Mouse (Mus musculus): ENCODE data around the gene Frat2.
A peak's percentile ranks its signal among the peaks of the same experiment; 100 is the strongest.

Gene Frat2

DNA sequence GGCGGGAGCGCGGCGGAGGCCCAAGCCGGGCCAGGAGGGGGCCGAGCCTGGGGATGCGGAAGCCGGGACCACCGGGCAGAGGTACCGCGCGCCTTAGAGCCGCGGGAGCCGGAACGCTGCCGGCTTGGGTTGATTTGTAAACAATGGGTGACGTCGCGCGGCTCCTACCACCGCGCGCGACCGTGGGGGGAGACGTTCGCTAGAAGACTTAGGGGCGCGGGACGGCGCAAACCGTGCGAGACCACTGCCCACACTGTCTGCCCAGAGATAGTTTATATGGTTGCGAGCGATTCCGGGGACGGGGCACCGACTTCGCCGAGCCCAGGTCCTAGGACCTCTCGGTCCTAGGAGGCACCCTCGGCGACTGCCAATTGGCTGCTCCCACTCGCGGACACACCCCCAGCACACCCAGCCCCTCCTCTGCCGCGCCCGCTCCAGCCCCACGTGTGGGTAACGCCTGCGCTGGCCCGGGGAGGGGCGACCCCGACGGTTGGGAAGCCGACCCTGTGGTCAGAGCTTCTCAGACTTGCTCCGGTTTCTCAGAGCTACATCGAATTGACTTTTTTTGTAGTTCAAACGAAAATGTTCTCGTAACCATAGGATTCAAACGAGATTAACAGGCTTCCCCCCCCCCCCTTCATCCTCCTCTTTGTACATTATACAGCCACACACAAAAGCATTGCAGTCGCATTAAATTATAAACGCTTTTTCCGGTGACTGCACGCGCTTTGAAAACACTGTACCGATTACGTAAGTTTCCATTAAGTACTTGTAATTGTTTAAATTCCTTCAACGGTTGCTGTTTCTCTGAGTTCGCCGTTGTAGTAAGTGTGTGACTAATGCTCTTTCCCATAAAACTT lies at the start of gene Frat2:
TSS of gene Frat2 (minus strand) at position 141 of the 860 bp plus-strand sequence.
- DNase-seq (ENCODE audit: low read depth, low spot score) = peak; percentile 95

DNA sequence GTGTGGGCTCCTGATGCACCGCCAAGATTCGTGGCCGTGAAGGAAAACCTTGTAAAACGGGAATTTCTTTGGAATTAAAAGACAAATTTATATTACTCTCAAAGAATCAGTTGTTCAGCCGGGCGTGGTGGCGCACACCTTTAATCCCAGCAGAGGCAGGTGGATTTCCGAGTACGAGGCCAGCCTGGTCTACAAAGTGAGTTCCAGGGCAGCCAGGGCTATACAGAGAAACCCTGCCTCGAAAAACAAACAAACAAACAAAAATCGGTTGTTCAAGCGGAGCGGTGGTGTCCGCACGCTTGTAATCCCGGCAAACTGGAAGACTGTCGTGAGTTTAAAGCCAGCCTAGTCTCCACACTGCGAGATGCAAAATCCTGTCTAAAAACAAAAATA lies 48.4 kb upstream of the Frat2 start:
- no peak for DNase-seq (ENCODE audit: low read depth, low spot score)

DNA sequence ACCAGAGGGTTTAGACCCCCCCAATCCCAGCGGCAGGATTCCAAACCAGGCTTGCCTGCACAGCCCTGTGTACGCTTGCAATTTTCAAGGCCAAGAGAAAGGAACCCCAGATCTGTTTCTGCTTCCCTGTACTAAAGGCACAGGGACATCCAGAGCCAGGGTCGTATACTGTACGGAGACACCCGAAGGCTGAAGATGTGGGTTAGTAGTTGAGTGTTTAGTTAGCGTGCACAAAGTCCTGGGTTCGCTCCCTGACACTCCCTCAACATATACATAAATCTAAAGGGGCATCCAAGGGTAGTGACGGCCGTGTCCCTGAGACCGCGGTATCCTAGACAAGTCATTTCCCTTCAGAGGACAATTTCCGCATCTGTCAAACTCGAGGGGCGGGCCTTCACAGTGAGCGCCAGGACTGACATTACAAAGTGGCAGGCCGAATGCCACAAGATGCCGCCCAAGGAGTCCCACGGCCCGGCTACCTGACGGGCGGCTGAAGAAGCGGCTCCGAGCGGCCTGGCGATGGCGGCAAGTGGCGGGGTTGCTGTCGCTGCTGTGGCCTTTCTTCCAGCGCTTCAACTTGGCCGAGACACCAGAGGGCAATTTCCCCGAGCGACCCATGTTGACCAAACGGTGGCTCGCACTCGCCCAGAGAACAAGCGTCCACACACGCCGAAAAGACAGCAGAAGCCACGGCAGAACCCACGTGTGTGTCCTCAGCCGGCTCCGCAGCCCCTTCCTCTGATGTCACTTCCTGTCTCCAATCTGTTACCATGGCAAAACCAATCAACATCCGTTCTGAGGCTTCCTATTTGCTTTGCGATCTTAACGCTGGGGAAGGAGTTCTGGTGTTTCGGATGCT lies 47.8 kb upstream of the Frat2 start, which contains the start of gene Rrp12:
TSS of gene Rrp12 (minus strand) at position 714 of the 859 bp plus-strand sequence.
- peak; percentile 97 for DNase-seq (ENCODE audit: low read depth, low spot score)

DNA sequence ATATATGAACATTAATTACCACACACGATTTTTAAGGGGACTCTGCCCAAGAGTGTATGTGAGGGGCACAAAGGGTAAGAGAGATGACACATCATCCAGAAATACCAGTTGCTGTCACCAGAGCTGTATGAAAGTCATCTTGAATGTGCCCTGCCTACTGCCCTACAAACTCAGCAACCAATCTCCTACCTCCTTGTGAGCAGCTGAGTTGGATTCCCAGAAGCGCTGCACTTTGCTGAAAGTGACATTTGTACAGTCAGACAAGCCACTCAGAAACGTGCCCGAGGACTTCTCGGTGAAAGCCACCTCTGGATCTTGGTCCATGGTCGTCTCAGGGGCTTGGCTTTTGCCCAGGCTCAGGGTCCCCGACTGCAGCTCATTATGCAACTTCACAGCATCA lies 47.0 kb upstream of the Frat2 start:
- no peak for DNase-seq (ENCODE audit: low read depth, low spot score)

DNA sequence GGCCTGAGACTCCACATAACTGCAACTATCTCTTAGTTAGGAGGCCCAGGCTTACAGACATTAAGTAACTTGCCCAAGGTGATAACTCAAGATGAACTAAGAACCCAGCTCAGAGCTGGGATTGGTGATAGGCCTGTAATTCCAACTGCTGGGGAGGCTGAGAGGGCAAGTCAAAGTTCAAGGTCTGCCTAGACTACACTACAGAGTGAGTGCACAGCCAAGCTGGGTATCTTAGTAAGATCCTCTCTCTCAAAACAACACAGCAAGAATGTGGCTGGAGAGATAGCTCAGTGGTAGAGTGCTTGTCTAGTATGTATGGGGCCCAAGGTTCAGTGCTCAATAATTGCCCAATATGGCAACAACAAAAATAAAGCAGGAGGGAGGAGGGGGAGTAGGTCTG lies 40.3 kb upstream of the Frat2 start:
- no peak for DNase-seq (ENCODE audit: low read depth, low spot score)

DNA sequence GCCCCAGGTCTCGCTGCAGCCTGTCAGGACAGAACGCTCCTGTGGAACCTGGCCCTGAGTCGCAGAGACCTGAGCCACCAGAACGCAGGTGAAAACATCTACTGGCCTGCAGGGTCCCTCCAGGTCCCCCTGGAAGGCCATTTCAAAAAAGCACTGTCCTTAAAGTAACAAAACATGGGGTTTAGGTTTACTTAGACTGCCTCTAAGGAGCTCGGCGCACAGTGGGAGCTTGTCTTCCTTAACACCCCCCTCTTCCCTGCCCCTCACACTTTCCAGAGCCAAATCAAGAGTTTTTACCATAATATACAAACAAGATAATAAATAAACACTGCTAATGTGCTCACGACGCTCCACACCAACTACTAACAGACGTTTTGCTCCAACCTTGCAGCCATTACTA lies 36.0 kb upstream of the Frat2 start:
- no peak for DNase-seq (ENCODE audit: low read depth, low spot score)

DNA sequence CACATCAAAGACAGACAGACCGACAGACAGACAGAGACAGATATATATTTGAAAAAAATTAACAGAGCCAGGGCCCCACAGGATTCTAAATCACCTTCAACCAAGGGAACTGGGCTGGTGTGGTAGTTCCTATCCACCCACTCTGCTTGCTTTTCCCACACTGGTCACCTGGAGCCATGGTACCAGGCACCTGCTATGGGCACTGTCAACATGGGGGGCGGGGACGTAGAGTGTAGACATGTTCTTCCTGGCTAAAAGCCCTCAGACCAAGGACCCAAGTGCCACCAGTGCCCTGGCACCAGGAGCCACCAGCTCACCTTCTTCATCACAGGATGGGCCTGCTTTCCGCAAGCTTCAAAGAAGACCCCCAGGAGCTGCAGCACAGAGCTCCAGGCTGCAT lies 33.9 kb upstream of the Frat2 start:
- DNase-seq (ENCODE audit: low read depth, low spot score) = no peak

DNA sequence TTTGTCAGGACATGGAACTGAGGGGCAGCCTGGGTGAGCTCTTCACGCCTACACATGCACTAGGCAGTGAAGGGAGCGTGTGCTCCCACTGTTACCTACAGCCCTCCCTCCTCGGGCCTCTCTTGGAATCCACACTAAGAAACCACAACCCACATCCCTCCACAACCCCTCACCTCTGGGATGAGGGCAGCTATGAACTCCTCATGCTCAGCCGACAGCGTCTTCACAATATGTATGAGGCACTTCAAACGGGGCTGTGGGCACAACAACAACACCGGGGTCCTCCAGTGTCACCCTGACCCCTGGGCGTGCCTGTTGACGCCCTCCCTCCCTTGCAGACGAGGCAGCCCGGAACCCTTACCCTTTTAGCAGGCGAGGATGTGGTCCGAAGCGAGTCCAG lies 26.4 kb upstream of the Frat2 start:
- DNase-seq (ENCODE audit: low read depth, low spot score) = no peak

DNA sequence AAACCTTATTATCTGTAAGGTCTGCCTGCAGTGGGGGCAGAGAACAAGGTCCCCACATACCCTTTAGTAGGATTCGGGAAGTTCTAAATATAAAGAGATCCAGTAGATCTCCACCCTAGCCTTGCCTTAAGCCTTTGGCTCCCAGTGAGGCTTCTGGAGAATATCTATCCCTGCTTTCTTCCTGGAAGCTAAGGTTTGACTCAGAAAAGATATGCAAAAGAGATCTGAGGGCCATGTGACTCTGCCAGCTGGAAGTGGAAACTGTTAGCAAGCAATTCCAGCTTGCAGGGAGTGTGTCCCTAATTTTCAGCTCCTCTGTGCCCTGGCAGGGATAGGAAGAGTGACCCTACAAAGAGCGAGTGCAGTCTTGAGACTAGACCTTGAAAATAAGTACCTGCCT lies 24.4 kb upstream of the Frat2 start:
- peak; percentile 73 for DNase-seq (ENCODE audit: low read depth, low spot score)

DNA sequence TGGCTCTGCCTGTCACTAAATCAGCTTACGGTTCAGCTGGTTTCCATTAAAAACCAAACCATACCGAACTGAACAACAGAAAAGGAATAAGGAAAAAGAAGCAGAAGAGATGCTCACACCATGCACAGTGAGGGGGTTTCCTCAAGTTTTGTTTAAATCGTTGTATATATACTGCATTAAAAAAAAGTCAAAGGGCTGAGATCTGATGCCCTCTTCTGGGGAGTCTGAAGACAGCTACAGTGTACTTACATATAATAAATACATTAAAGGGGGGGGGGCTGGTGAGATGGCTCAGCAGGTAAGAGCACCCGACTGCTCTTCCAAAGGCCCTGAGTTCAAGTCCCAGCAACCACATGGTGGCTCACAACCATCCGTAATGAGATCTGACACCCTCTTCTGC lies 22.0 kb upstream of the Frat2 start:
- DNase-seq (ENCODE audit: low read depth, low spot score) = peak; percentile 28

DNA sequence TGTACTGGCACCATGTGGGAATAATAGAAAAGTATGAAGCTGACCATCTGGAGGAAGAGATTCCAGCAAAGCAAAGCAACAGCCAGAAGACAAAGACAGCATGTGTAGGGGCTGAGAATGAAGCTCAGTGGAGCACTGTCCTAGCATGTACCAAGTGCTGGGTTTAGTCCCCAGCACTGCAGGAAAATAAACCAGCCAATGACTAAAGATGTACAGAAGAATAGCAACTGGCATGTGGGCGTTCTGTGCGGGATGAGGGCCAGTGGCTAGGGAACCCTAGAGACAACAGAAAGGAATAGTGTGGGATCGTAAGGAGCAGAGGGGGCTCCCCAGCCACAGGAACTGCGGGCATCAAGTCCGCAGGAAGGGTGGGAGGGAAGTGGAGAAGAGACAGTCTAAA lies 21.4 kb upstream of the Frat2 start:
- peak; percentile 75 for DNase-seq (ENCODE audit: low read depth, low spot score)

DNA sequence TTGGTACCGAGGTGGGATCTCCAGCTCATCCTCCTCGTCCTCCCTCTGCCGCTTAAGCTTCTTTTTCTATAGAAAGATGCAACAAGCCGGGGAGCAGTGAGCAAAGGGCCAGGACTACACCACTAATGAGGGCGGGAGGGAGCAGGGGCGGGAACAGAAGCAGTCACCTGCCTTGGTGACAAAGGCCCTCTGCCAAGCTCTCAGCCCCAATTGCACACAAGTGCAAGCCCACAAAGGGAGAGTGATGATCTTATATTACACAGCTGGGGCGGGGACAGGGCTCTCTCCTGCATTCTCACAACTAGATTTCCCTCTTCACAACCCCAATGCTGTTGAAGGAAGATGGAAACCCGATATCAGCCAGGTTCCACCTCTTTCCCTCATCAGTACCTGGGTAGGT lies 18.8 kb upstream of the Frat2 start:
- no peak for DNase-seq (ENCODE audit: low read depth, low spot score)

DNA sequence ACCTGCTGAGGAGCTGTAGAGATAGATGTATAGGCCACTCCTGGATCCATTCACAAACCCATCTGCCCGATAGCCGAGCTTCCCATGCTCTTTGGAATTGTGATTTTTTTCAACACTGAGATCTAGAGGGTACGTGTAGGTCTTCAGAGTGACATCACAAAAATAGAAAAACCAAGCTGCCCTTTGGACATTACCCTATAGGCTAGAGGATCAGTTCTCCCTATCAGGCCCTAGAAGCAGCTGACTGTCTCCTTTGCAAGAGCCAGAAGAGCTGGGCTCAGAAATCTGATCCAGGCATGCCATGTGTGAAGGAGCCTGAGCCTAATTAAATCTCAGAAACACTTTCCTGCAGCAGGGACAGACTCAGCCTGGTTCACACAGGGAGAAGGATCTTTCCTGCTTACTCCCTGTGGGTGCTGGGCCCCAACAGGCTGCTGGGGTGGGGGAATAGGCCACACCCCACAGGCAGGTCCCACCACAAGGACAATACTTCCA lies 9.9 kb upstream of the Frat2 start:
- peak; percentile 14 for DNase-seq (ENCODE audit: low read depth, low spot score)

DNA sequence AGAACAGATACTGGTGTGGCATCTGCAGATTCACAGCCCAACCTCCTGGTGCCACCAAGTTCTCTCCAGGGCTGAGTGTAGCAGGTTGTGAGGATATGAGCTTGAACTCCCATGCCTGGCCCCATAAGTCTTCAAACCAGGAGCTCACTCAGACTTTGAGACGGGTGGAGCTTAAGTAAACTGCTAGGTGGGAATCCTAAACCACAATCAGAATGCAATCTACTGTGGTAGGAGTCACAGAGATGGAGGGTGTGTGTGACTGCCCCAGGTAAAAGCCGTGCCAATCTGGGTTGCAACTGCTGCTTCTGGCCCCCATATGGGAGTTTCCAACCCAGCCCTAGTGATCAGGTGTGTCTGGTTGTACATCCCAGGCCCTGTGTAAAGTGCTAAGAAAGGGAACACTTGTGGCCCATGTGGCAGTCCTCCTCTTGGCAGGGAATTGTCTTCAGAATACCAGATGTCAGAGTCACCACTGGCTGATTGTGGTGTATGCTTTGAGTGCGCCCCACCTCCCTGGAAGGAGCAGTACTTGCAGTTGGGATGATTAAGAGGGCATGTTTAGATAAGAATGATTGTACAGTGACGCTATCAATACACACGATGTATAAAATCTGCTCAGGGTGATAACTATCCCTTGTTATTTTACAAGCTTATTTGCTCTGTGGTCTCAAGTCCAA lies 9.3 kb upstream of the Frat2 start:
- no peak for DNase-seq (ENCODE audit: low read depth, low spot score)

DNA sequence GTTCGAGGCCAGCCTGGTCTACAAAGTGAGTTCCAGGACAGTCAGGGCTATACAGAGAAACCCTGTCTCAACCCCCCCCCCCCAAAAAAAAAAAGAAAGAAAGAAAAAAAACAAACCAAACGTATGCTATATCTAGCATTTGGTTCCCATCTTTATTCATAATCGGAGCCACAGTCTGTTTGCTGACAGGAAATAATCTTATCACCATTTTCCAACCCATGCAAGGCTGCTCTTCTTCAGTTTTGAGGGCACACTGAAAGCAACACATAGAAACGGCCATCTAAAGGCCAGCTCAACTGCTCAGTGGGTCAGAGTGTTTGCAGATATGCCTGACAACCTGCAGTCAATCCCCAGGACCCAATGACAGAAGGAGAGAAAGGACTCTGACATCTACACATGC lies 4.5 kb upstream of the Frat2 start:
- no peak for DNase-seq (ENCODE audit: low read depth, low spot score)

DNA sequence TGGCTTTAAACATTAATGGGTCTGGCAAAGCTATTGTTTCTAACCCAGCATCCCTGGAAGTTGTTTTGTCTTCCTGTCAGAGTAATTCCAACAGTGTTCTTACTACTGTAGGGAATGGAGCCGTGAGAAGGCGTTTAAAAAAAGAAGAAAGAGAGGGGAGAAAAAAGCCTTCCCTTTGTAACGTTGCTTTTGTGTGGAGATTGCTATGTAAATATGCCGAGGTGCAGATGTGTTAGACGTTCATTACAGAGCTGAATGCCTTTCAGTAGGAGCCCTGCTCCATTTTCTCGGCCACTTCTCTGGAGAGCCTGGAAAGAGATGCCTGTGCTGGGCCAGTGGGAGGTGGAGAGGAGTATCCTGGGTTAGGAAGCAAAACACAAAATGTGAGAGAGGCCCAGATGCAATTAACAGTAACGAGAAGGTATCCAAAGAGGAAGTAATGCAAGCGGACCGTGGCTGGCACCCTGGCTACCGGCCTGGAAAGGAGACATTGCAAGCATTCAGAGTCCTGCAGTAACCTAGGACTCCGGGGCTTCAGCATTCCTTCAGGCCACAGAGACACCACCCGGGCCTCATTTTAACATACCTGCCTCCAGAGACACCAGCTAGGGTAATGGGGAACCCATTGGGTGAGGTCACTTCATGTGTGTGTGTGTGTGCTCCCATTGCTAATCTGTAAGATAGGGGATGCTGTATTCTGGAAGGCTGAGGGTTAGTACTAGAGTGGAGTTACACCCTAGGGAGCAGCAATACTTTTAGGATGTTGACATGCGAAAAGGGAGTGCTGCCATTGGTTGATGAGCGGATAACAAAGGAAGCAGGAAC lies 3.0 kb upstream of the Frat2 start:
- peak; percentile 24 for DNase-seq (ENCODE audit: low read depth, low spot score)

DNA sequence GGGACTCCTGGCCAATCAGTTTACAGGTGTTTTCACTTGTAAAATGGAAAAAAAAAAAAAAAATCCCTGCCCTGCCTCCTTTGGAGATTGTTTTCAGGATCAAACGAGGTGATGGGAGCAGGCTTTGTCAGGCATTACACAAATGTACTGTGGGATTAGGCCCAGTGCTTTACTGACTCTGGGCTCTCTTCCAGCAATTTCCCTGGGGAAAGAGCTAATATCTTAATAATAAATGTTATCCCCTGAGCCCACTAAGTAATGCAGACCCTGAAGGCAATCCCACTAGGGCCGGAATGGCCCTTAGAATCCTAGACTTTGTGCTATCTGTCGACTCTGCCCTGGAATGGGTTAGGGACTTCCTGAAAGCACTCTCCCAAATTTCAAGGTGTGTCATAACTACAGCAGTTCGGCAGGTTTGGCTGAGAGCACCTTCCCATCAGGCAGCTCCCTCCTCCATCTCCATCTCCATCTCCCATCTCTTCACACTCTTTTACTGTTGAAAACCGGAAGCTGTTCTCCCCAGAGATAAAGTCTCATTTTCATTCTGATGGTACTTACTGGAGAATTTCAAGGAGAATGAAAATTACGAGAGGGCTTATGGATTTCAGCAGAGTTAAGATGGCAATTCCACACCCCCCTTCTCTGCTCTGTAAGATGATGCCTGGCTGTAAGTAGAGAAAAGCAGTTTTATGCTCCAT lies 2.2 kb upstream of the Frat2 start:
- no peak for DNase-seq (ENCODE audit: low read depth, low spot score)

DNA sequence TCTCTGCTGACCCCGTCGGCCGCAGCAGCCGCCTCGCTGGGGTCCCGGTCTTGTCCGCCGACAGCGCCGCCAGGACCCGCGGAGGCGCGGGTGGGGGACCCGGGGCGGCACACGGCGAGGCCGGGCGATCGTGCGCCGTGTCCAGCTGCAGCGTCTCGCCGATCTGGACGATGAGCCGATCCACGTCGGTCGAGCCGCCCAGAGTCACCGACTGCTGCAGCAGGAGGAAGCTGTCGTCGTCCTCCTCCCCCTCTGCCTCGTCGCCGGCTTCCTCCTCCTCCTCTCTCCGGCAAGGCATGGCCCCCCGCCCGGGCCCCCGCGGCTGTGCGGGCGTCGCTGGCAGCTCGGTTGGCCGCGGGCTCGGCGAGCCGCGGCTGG lies 329 bp downstream of the Frat2 start:
- DNase-seq (ENCODE audit: low read depth, low spot score) = peak; percentile 68

DNA sequence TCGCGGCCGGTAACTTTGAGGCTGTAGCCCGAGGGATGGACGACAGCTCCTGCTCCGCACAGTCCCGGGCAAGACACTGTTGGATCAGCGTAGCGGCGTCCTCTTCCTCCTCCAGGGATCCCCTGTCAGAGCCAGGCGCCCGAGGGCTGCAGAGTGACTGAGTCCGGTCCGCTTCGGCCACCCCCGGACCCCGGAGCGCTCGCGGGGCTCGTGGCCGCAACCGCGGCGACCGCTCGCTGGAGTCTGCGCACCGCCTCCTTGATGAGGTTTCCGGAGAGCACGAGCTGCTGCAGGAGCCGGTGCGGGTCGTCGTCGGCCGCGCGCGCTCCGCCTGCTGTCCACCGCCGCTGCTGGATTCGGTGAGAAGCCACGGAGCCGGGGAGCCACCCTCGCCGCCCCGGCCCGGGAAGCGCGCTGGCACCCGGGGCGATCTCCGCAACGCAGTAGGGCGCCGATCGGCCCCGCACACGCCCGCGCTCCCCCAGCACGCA lies 796 bp downstream of the Frat2 start:
- peak; percentile 59 for DNase-seq (ENCODE audit: low read depth, low spot score)

DNA sequence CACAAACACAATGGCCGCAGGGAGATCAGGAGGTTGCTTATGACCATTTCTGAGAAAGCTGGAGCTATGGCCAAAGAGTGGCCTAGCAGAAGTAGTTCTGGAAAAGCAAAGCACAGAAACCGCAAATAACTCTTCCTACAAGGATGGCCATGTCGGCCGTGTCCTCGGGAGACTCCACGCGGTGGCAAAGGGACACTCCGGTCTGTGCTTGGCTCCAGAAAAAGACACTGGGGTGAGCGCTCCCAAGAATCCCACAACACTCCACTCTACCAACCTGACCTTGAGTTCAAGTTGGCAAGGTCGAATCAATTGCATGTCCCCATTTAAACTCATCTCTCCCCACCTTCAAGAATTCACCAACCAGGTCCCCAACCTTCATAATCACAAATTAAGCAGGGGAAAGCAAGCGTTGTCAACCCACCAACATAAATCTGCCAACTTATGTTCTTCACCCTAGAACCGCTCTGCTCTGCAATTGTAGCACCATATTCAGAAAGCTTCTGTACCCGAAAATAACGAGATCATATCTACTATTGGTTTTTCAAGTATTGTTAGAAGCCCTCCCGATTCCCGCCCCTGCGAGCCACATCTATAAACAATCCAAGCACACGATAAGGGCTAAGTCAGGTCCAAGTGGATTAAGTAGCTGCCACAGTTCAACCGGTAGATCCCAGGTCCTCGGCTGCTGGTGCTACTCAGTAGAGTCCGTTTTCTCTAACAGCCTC lies 1.4 kb downstream of the Frat2 start:
- peak; percentile 58 for DNase-seq (ENCODE audit: low read depth, low spot score)

Data from brain, adult 2 months (tissue).